Mouse (Mus musculus) brain, embryonic 14.5 days (tissue): ENCODE measurements around the gene Lpxn.

Experiments used
- CTCF ChIP-seq: fragments of 200-500 bp; IDR thresholded peaks from 2 replicates; pipeline ENCODE4 v1.5.1; 2012; ENCODE audit warnings: inconsistent platforms, mild to moderate bottlenecking, moderate library complexity, borderline replicate concordance; ENCODE audit not compliant: insufficient read depth, insufficient read length; ENCODE audit errors: extremely low read depth
- POLR2A ChIP-seq: fragments of 200-500 bp; IDR thresholded peaks from 2 replicates; pipeline ENCODE4 v1.6.1; 2012; ENCODE audit warnings: mild to moderate bottlenecking, inconsistent platforms, borderline replicate concordance; ENCODE audit not compliant: poor library complexity, insufficient read depth, insufficient read length, severe bottlenecking; ENCODE audit errors: extremely low read depth

DNA sequence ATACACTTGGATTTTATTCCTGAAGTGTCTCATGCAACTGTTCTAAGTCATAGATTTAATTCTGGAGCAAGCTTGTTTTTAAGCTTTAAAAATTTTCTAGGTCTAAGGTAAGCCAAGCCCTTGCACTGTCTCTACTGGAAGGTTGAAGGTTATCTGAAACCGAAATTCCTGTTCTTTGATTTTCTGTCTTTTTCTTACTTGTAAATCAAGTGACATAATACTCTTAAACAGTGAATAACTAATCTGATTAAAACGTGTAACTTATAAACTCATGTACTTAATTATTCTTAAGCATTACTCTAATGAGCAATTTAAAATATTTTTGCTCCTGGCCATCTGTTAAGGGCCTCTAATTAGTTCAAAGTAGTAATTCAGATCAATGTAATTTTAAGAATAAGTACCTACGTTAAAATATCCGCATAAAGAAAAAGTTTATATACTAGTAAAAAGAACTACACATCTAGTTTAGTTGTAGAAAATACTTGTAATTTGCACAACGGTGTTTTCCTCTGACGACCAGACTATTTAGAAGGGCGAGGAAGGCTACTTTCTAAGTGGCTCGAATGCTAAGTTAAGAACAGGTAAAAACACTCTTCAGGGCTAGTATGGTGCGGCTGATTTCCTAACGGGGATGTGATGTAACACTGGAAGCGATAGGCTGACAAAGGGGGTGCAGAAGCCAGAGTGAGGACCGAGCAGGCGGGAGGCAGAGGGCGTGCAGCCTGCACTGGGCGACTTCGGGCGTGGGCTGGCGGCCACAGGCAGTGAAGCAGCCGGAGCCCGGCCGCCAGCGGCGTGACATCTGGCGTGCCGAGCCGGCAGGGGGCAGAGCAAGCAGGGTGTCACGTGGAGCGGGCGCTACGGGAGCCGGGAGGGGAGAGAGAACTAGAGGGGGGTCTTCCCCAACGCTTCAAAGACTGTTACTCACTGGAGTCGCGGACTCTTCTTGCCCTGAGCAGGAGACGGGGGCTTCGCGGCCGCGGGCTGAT lies 1.6 kb upstream of the Lpxn start:
- TF ChIP-seq POLR2A (no peak; the same call in 1 of the 2 replicates), CTCF (peak; percentile 68)
